In genomic region chr5:28149436-28149835, GRCm38 (mm10) we compare ENCODE assay signal across 34 mouse cellular contexts. TPM values are rescaled to one million over a fixed set of nuclear protein-coding genes. Genes with fewer than 3 reads are reported as not detected.
DNase-seq lines count a peak whose midpoint lies in the region; ATAC-seq lines count a peak whose summit lies in the region.
"Had no signal": no experiment of that assay in that cellular context is flagged by ENCODE, and none has a peak within 500 bp of the region (broad histone marks: within the 10 kb centered on the region; RNA-seq: fewer than 3 reads in every experiment).

No protein-coding gene starts in this region.

- DNase-seq in embryonic facial prominence, embryonic 14.5 days (ENCODE audit: low spot score): no peak
- DNase-seq in embryonic facial prominence, embryonic 10.5 days (ENCODE audit: low spot score): no peak
- DNase-seq in cerebellum, adult 18-20 months: peak; percentile 76 to 79
- DNase-seq in cerebellum, postnatal 10 days: peak; percentile 31 to 46
- no peak for DNase-seq in ovary, postnatal 10 days (ENCODE audit: low spot score)
- no peak for DNase-seq in heart, postnatal 4 days
- DNase-seq: adrenal gland, postnatal 10 days; gastrocnemius, postnatal 25 days; heart, adult 18-20 months; kidney, adult 2 months; kidney, postnatal 36 days; liver, embryonic 13.5 days; lung, adult 18-20 months; lung, postnatal 4 days; thymus, adult 2 months; thymus, postnatal 36 days had no signal

- no peaks in the 10 kb centered on the region for H3K36me3 ChIP-seq in embryonic facial prominence, embryonic 14.5 days (ENCODE audit: control insufficient read depth, insufficient read depth, low read length)
- no peaks in the 10 kb centered on the region for H3K36me3 ChIP-seq in embryonic facial prominence, embryonic 10.5 days (replicated peaks)
- H3K36me3 ChIP-seq in intestine, embryonic 15.5 days: no peaks in the 10 kb centered on the region
- H3K36me3 ChIP-seq: heart, embryonic 12.5 days; hindbrain, embryonic 15.5 days; limb, embryonic 10.5 days; limb, embryonic 15.5 days; liver, embryonic 13.5 days; midbrain, embryonic 13.5 days had no signal

- no peaks in the 10 kb centered on the region for H3K4me1 ChIP-seq in embryonic facial prominence, embryonic 14.5 days (ENCODE audit: control insufficient read depth, insufficient read depth, low read length)
- H3K4me1 ChIP-seq in embryonic facial prominence, embryonic 10.5 days: no peaks in the 10 kb centered on the region
- H3K4me1 ChIP-seq in intestine, embryonic 15.5 days (replicated peaks): no peaks in the 10 kb centered on the region
- H3K4me1 ChIP-seq: heart, embryonic 12.5 days; hindbrain, embryonic 15.5 days; limb, embryonic 10.5 days; limb, embryonic 15.5 days; liver, embryonic 13.5 days; midbrain, embryonic 13.5 days had no signal

- no peak overlapping the region for H3K4me2 ChIP-seq in embryonic facial prominence, embryonic 14.5 days (ENCODE audit: low read depth, low read length)
- H3K4me2 ChIP-seq in intestine, embryonic 15.5 days (replicated peaks): no peak overlapping the region
- H3K4me2 ChIP-seq: heart, embryonic 12.5 days; hindbrain, embryonic 15.5 days; limb, embryonic 15.5 days; liver, embryonic 13.5 days; midbrain, embryonic 13.5 days had no signal

- peak; percentile 41; the same call in 1 of the 2 replicates for ATAC-seq in embryonic facial prominence, embryonic 14.5 days (ENCODE audit: low read depth)
- ATAC-seq in intestine, embryonic 15.5 days: no peak
- ATAC-seq: forebrain, embryonic 14.5 days; lung, postnatal 0 days; midbrain, embryonic 13.5 days; Patski had no signal

- no peaks in the 10 kb centered on the region for H3K9me3 ChIP-seq in embryonic facial prominence, embryonic 14.5 days (ENCODE audit: control insufficient read depth, low read length)
- H3K9me3 ChIP-seq in embryonic facial prominence, embryonic 10.5 days: no peaks in the 10 kb centered on the region
- H3K9me3 ChIP-seq in intestine, embryonic 15.5 days: no peaks in the 10 kb centered on the region
- H3K9me3 ChIP-seq: heart, embryonic 12.5 days; hindbrain, embryonic 15.5 days; limb, embryonic 10.5 days; limb, embryonic 15.5 days; liver, embryonic 13.5 days; midbrain, embryonic 13.5 days had no signal

- WGBS in embryonic facial prominence, embryonic 14.5 days: 81% methylated on average over 3 of the region's 3 CpGs
- WGBS in embryonic facial prominence, embryonic 10.5 days: 81% methylated on average over 3 of the region's 3 CpGs
- 82% methylated on average over 3 of the region's 3 CpGs for WGBS in intestine, embryonic 15.5 days

- H3K4me3 ChIP-seq in embryonic facial prominence, embryonic 14.5 days (ENCODE audit: low read depth, low read length): no peak overlapping the region
- no peak overlapping the region for H3K4me3 ChIP-seq in embryonic facial prominence, embryonic 10.5 days
- H3K4me3 ChIP-seq in intestine, embryonic 15.5 days (replicated peaks): no peak overlapping the region
- H3K4me3 ChIP-seq: heart, embryonic 12.5 days; hindbrain, embryonic 15.5 days; layer of hippocampus, adult 2 months; limb, embryonic 10.5 days; limb, embryonic 15.5 days; liver, embryonic 13.5 days; midbrain, embryonic 13.5 days had no signal

- peaks cover 21% of the 10 kb centered on the region; the same call in 1 of the 2 replicates for H3K27me3 ChIP-seq in embryonic facial prominence, embryonic 14.5 days (replicated peaks; ENCODE audit: control insufficient read depth, insufficient read depth, low read length)
- H3K27me3 ChIP-seq in embryonic facial prominence, embryonic 10.5 days (replicated peaks; ENCODE audit: low read depth, poor library complexity, severe bottlenecking): peaks cover 91% of the 10 kb centered on the region
- peaks cover 31% of the 10 kb centered on the region for H3K27me3 ChIP-seq in intestine, embryonic 15.5 days (replicated peaks)

- no peak overlapping the region for H3K27ac ChIP-seq in embryonic facial prominence, embryonic 14.5 days (replicated peaks; ENCODE audit: low read depth, low read length)
- no peak overlapping the region for H3K27ac ChIP-seq in embryonic facial prominence, embryonic 10.5 days (replicated peaks)
- no peak overlapping the region for H3K27ac ChIP-seq in intestine, embryonic 15.5 days
- H3K27ac ChIP-seq: hindbrain, embryonic 15.5 days; layer of hippocampus, adult 2 months; limb, embryonic 10.5 days; limb, embryonic 15.5 days; liver, embryonic 13.5 days; midbrain, embryonic 13.5 days had no signal

- H3K9ac ChIP-seq in embryonic facial prominence, embryonic 14.5 days (ENCODE audit: low read depth, low read length): no peak overlapping the region
- H3K9ac ChIP-seq in intestine, embryonic 15.5 days: no peak overlapping the region
- H3K9ac ChIP-seq: heart, embryonic 12.5 days; hindbrain, embryonic 15.5 days; limb, embryonic 15.5 days; liver, embryonic 13.5 days; midbrain, embryonic 13.5 days had no signal

RNA-seq across cellular contexts. Expression of gene En2, which starts 16.1 kb away (rescaled TPM):
- polyA plus RNA-seq in embryonic facial prominence, embryonic 14.5 days (2014; fragmentation: Nextera tagmentation; extraction: Ambion mirVana): not detected in 2 replicates
- 0.05 TPM in 1 of 2 replicates, not detected in the other for polyA plus RNA-seq in embryonic facial prominence, embryonic 10.5 days (2016; fragmentation: Nextera tagmentation; extraction: Ambion mirVana)
- polyA plus RNA-seq in intestine, embryonic 15.5 days (2015; fragmentation: Nextera tagmentation; extraction: Ambion mirVana): not detected in 2 replicates
- not detected for total RNA-seq in heart, postnatal 4 days (2021)
- total RNA-seq: adrenal gland, postnatal 10 days; hematopoietic stem cell, adult 5-6 weeks; left cerebral cortex, postnatal 10 days; megakaryocyte-erythroid progenitor cell, adult 5-6 weeks; MEL; neutrophil, adult 5-6 weeks had no signal
- polyA plus RNA-seq: forebrain, embryonic 14.5 days; heart, embryonic 12.5 days; heart, postnatal 0 days; intestine, embryonic 14.5 days; limb, embryonic 10.5 days; limb, embryonic 15.5 days; liver, embryonic 13.5 days; lung, postnatal 0 days; neural tube, embryonic 11.5 days had no signal

Comparison
In these comparisons a context has a peak if more than half of its experiments do, and no peak if none do; other contexts are left out.
1. DNase-seq: peak in cerebellum, adult 18-20 months (2 of 2) and cerebellum, postnatal 10 days (2 of 2); none in embryonic facial prominence, embryonic 14.5 days (single experiment), embryonic facial prominence, embryonic 10.5 days (single experiment), ovary, postnatal 10 days (single experiment) and heart, postnatal 4 days (single experiment).